Mouse (Mus musculus): ENCODE measurements around the gene Sft2d1. TPM values are rescaled to one million over a fixed set of nuclear protein-coding genes. Genes with fewer than 3 reads are reported as not detected.
A peak's percentile ranks its signal among the peaks of the same experiment; 100 is the strongest.
"Not testable (repeated sequence)": the region's sequence is repeated elsewhere in the genome, so short reads cannot be mapped to it uniquely, and the experiment has no call there.

Sft2d1 gene
- polyA plus RNA-seq, 1 experiment = 90.1 TPM

DNA sequence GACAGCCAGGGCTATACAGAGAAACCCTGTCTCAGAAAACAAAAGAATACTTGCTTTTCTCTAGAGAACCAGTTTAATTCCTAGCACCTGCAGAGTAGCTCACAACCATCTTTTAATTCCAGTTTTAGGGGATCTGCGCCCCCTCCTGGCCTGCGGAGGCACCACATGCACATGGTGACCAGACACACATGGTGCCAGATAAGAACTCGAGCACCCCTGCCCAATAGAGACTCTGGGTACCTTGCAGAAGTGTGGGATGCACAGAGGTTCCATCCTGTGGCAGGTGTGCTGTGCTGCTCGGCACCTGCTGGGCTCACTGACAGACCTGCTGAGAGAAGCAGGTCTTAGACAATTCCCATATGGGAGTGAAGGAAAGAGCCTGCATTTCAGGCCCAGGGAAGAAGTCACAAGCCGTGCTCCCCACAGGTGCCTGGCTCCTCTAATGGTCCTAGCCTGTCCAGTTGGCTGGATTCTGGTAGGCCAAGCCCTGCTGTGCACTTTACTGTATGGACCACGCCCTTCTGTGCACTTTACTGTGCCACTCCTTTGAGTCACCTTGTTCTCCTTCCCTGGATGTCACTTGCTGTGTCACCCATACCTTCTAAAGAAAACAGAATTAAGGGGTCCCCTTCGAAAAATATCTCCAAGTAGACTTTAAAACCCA, 17.7 kb downstream of the Sft2d1 start:
- WGBS = 69% methylated on average over 7 of the region's 7 CpGs
- Histone ChIP-seq H3K4me3 (ENCODE audit: low read depth, low read length) (no peak overlapping the region), H3K4me1 (ENCODE audit: control insufficient read depth, insufficient read depth, insufficient read length, low read length) (peaks cover 3% of the 10 kb centered on the region; the same call in 1 of the 2 replicates), H3K36me3 (ENCODE audit: control insufficient read depth, insufficient read depth, low read length) (peaks cover 12% of the 10 kb centered on the region), H3K27ac (ENCODE audit: insufficient read depth, low read depth, low read length) (no peak overlapping the region), H3K27me3 (ENCODE audit: control insufficient read depth, insufficient read depth, low read length) (no peaks in the 10 kb centered on the region)
- TF ChIP-seq POLR2A (IDR thresholded peaks at IDR 0.05; ENCODE audit: low read depth, low read length) = no peak

DNA sequence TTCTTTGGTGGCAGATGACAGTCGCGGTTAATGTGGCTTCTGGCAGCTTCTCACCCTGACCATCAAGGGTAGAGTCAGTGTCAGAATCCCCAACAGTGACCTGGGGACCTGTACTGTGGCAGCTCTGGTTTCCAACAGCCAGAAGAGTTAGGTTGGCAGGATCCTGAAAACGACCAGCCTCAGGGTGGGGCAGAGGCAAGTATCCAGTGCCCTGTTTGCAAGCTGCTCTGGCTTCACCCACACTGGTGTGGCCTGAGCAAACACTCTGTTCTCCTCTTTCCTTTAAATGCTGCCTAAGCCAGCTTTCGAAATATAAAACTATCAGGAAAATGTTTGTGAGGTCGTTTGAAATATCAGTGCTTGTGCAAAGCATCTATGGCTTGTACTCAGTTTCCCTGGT, 19.7 kb downstream of the Sft2d1 start:
- Histone ChIP-seq H3K4me3 (ENCODE audit: low read depth, low read length) (no peak overlapping the region), H3K27ac (ENCODE audit: insufficient read depth, low read depth, low read length) (no peak overlapping the region), H3K36me3 (ENCODE audit: control insufficient read depth, insufficient read depth, low read length) (peaks cover 8% of the 10 kb centered on the region), H3K4me1 (ENCODE audit: control insufficient read depth, insufficient read depth, insufficient read length, low read length) (peaks cover 3% of the 10 kb centered on the region; the same call in 1 of the 2 replicates), H3K27me3 (ENCODE audit: control insufficient read depth, insufficient read depth, low read length) (no peaks in the 10 kb centered on the region)
- WGBS = 67% methylated on average over 5 of the region's 5 CpGs
- TF ChIP-seq POLR2A (IDR thresholded peaks at IDR 0.05; ENCODE audit: low read depth, low read length) (no peak), CTCF (IDR thresholded peaks at IDR 0.05; ENCODE audit: extremely low read depth, insufficient read length, insufficient replicate concordance, low read depth, low read length) (no peak)

DNA sequence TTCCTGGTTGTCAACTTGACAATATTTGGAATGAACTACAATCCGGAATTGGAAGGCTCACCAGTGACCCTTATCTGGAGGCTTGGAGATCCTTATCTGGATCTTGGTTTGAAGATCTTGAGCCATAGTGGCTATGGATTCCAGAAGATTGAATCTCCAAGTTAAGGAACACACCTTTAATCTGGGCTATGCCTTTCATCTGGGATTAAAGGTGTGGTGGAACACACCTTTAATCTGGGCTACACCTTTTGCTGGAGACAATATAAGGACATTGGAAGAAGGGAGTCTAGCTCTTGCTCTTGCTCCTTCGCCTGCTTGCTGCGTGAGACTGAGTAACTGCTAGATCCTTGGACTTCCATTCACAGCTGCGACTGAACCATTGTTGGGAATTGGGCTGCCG, 26.3 kb downstream of the Sft2d1 start, which contains the start of gene Prr18:
Prr18 (plus strand) TSS at position 301 of the 400 bp plus-strand sequence.
- H3K27ac ChIP-seq (ENCODE audit: insufficient read depth, low read depth, low read length); H3K4me3 ChIP-seq (ENCODE audit: low read depth, low read length): not testable (repeated sequence)
- 93% methylated on average over 1 of the region's 5 CpGs for WGBS

DNA sequence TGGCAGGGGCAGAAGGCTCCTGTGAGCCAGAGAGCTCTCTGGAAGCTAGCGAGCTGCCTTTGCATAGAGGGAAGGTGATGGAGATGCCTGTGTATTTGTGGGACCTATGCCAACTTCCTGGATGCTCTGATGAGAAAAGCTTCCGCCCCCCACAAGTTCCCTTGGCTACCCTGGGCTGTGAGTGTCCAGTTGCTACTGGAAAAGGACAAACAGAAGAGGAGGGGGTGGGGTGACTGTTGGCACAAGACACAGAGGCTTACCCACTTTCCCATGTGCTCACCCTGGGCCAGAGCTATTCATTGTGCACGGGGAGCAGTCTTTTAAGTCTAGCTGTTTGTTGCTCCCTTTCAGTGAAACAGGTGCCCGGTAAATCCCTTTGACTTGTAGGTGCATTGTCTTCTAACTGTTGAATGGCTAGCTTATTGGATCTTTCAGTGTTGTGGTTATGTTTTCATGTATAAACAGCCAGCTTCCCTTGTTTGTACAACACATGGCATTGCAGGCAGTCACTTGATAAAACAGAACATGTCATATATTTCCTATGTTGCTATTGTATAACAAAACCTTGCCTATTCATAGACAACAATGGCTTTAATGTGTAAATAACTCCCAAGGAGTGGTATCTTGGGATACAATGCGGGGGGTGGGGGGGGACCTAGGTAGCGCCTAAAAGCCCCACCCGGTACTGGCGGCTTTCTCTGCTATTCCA, 28.9 kb downstream of the Sft2d1 start:
- TF ChIP-seq CTCF (IDR thresholded peaks at IDR 0.05; ENCODE audit: extremely low read depth, insufficient read length, insufficient replicate concordance, low read depth, low read length) (no peak), POLR2A (IDR thresholded peaks at IDR 0.05; ENCODE audit: low read depth, low read length) (no peak)
- peaks cover 22% of the 10 kb centered on the region for H3K4me1 ChIP-seq (ENCODE audit: control insufficient read depth, insufficient read depth, insufficient read length, low read length)
- H3K36me3 ChIP-seq (ENCODE audit: control insufficient read depth, insufficient read depth, low read length) = no peaks in the 10 kb centered on the region
- peaks cover 20% of the 10 kb centered on the region for H3K27me3 ChIP-seq (ENCODE audit: control insufficient read depth, insufficient read depth, low read length)
- no peak overlapping the region for H3K27ac ChIP-seq (ENCODE audit: insufficient read depth, low read depth, low read length)
- no peak overlapping the region for H3K4me3 ChIP-seq (ENCODE audit: low read depth, low read length)
- 20% methylated on average over 8 of the region's 8 CpGs for WGBS

More for the DNA sequence above, 26.3 kb downstream of the Sft2d1 start, which contains the start of gene Prr18:
- not testable (repeated sequence) for H3K36me3 ChIP-seq (ENCODE audit: control insufficient read depth, insufficient read depth, low read length)
- H3K27me3 ChIP-seq (ENCODE audit: control insufficient read depth, insufficient read depth, low read length) = peaks cover 20% of the 10 kb centered on the region
- peaks cover 15% of the 10 kb centered on the region for H3K4me1 ChIP-seq (ENCODE audit: control insufficient read depth, insufficient read depth, insufficient read length, low read length)

DNA sequence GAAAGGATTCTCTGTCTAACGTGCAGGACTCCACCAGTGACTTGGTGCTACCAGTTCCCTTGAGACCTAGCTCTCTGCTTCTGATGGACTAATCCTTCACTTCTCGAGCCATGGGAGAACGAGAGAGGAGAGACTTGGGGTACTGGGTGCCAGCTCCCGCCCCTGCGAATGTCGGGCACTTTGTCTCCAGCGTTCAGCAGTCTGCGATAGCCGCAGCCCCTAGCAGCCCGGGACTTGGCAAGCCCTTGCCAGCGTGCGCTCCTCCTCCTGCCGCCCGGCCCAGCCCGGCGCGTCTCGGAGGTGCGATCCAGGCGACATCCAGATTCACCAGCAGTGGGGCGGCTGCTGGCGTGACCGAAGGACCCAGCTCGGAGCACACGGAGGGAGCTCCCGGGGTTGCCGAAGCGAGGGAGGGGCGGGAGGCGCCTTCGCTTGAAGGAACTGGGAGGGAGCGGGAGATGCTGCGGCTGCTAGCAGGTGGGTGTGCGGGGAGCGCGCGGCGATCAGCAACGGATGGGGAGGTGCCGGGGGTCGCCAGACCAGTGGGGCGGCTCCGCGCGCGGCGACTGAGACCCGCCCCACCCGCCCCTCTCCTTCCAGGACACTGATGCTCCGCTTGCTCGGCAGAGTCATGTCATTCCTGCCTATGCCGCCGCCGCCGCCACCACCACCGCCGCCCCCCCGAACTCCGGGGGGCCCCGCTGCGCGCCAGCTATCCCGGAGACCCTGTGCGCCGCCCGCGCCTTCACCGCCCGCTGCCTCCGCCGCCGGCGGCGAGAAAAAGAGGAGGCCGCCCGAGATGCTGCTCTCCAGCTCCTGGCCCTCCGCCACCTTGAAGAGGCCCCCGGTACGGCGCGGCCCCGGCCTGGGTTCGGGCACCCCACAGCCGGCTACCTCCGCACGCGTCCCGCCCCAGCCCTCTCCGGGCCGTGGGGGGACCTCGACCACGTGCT, 29.8 kb downstream of the Sft2d1 start:
- Histone ChIP-seq H3K36me3 (ENCODE audit: control insufficient read depth, insufficient read depth, low read length) (no peaks in the 10 kb centered on the region), H3K27me3 (ENCODE audit: control insufficient read depth, insufficient read depth, low read length) (peaks cover 20% of the 10 kb centered on the region), H3K4me3 (ENCODE audit: low read depth, low read length) (peak overlapping the region; percentile 37), H3K4me1 (ENCODE audit: control insufficient read depth, insufficient read depth, insufficient read length, low read length) (peaks cover 22% of the 10 kb centered on the region), H3K27ac (ENCODE audit: insufficient read depth, low read depth, low read length) (no peak overlapping the region)
- WGBS = under 1% methylated on average over 85 of the region's 92 CpGs
- TF ChIP-seq POLR2A (IDR thresholded peaks at IDR 0.05; ENCODE audit: low read depth, low read length) (no peak), CTCF (IDR thresholded peaks at IDR 0.05; ENCODE audit: extremely low read depth, insufficient read length, insufficient replicate concordance, low read depth, low read length) (no peak)

DNA sequence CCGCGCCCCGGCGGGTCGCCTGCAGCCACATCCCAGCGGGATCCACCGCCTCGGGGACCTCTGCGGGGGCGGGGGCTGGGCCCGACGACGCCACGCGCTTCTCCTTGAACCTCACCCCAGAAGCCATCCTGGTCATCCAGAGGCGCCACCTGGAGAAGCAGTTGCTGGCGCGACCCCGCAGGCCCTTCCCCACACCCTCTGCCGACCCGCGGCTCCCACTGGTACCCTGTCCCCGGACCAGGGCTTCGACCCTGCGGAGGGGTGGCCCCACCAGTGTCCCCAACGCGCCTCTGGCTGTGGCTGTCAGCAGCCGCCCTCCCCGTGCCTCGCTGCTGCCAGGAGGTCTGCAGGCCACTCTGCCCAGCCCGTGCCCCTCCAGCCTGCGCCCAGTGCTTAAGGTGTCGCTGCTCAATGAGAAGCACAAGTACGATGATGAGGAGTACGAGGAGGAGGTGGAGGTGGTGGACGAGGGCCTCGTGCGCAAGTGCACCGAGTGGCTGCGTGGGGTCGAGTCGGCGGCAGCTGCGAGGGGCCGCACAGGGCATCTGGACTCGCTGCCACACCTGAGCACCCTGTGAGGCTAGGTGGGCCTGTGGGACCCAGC, 30.6 kb downstream of the Sft2d1 start:
- peak overlapping the region; percentile 37 for H3K4me3 ChIP-seq (ENCODE audit: low read depth, low read length)
- no peak overlapping the region for H3K27ac ChIP-seq (ENCODE audit: insufficient read depth, low read depth, low read length)
- H3K36me3 ChIP-seq (ENCODE audit: control insufficient read depth, insufficient read depth, low read length) = no peaks in the 10 kb centered on the region
- peaks cover 20% of the 10 kb centered on the region for H3K27me3 ChIP-seq (ENCODE audit: control insufficient read depth, insufficient read depth, low read length)
- TF ChIP-seq POLR2A (IDR thresholded peaks at IDR 0.05; ENCODE audit: low read depth, low read length) = no peak
- no peak for TF ChIP-seq CTCF (IDR thresholded peaks at IDR 0.05; ENCODE audit: extremely low read depth, insufficient read length, insufficient replicate concordance, low read depth, low read length)
- peaks cover 22% of the 10 kb centered on the region for H3K4me1 ChIP-seq (ENCODE audit: control insufficient read depth, insufficient read depth, insufficient read length, low read length)
- 35% methylated on average over 46 of the region's 46 CpGs for WGBS

Measured in small intestine, adult 2 months (tissue).